8 mouse cellular contexts compared by ENCODE assay signal in genomic region chr14:14803921-14804517, GRCm38 (mm10). TPM values are rescaled to one million over a fixed set of nuclear protein-coding genes. Genes with fewer than 3 reads are reported as not detected.
A peak's percentile ranks its signal among the peaks of the same experiment; 100 is the strongest.
DNase-seq lines count a peak whose midpoint lies in the region; ATAC-seq and TF ChIP-seq lines count a peak whose summit lies in the region.

No protein-coding gene starts in this region.

- H3K4me3 ChIP-seq in liver, embryonic 12.5 days = no peak overlapping the region
- H3K4me3 ChIP-seq in layer of hippocampus, adult 2 months = peak overlapping the region; percentile 51
- no peak overlapping the region for H3K4me3 ChIP-seq in midbrain, embryonic 13.5 days (replicated peaks)

- H3K4me1 ChIP-seq in liver, embryonic 12.5 days = no peaks in the 10 kb centered on the region
- H3K4me1 ChIP-seq in midbrain, embryonic 13.5 days (replicated peaks) = no peaks in the 10 kb centered on the region

- DNase-seq in liver = no peak
- peak; percentile 77 for DNase-seq in forelimb bud, embryonic 11.5 days (ENCODE audit: low read depth, low spot score)
- peak; percentile 44 to 53 for DNase-seq in layer of hippocampus, adult 2 months (ENCODE audit: low spot score in 2 of 2)
- DNase-seq in telencephalon, adult 2 months (ENCODE audit: low read depth, low spot score) = peak; percentile 61
- DNase-seq in adrenal gland, adult (ENCODE audit: inconsistent age in 2 of 2, low spot score in 1 of 2) = no peak
- DNase-seq in urinary bladder, postnatal 36 days (ENCODE audit: low spot score in 2 of 2) = no peak

- no peak for TF ChIP-seq CTCF in layer of hippocampus, adult 2 months (conservative IDR thresholded peaks at IDR 0.05)

- no peak overlapping the region for H3K9ac ChIP-seq in liver, embryonic 12.5 days
- H3K9ac ChIP-seq in midbrain, embryonic 13.5 days (replicated peaks) = no peak overlapping the region

- H3K4me2 ChIP-seq in liver, embryonic 12.5 days = no peak overlapping the region
- H3K4me2 ChIP-seq in midbrain, embryonic 13.5 days (replicated peaks) = no peak overlapping the region

- H3K9me3 ChIP-seq in liver, embryonic 12.5 days (replicated peaks) = no peaks in the 10 kb centered on the region
- H3K9me3 ChIP-seq in midbrain, embryonic 13.5 days = no peaks in the 10 kb centered on the region

- no peaks in the 10 kb centered on the region for H3K36me3 ChIP-seq in liver, embryonic 12.5 days
- H3K36me3 ChIP-seq in midbrain, embryonic 13.5 days = peaks cover 13% of the 10 kb centered on the region

- WGBS in liver, embryonic 12.5 days (ENCODE audit: insufficient replicate concordance) = 22% methylated on average over 10 of the region's 10 CpGs
- WGBS in midbrain, embryonic 13.5 days = 15% methylated on average over 10 of the region's 10 CpGs

- no peaks in the 10 kb centered on the region for H3K27me3 ChIP-seq in liver, embryonic 12.5 days (replicated peaks)
- no peaks in the 10 kb centered on the region for H3K27me3 ChIP-seq in midbrain, embryonic 13.5 days

- H3K27ac ChIP-seq in liver, embryonic 12.5 days = no peak overlapping the region
- H3K27ac ChIP-seq in layer of hippocampus, adult 2 months = peak overlapping the region; percentile 52
- no peak overlapping the region for H3K27ac ChIP-seq in midbrain, embryonic 13.5 days

- ATAC-seq in liver, embryonic 12.5 days = 0 out of 2 replicates have a peak, but pooled peaks have one; percentile 37
- peak; percentile 87 for ATAC-seq in midbrain, embryonic 13.5 days

RNA-seq across cellular contexts. Expression of gene Nek10, which starts 0.8 kb away (rescaled TPM):
- polyA plus RNA-seq in liver, embryonic 12.5 days (2016; fragmentation: Nextera tagmentation; extraction: Ambion mirVana) = not detected in 2 replicates
- 1 to 10 TPM; 4.8 to 5.6 TPM for total RNA-seq in layer of hippocampus, adult 2 months (2021)
- 0.09 TPM in 1 of 2 replicates, not detected in the other for polyA plus RNA-seq in midbrain, embryonic 13.5 days (2015; fragmentation: Nextera tagmentation; extraction: Ambion mirVana)

Comparison
In these comparisons a context has a peak if more than half of its experiments do, and no peak if none do; other contexts are left out.
1. DNase-seq: peak in forelimb bud, embryonic 11.5 days (single experiment), layer of hippocampus, adult 2 months (2 of 2) and telencephalon, adult 2 months (single experiment); none in liver (single experiment), adrenal gland, adult (0 of 2) and urinary bladder, postnatal 36 days (0 of 2).